Mouse (Mus musculus) ES-Bruce4 (cell line): ENCODE data around the gene Sec23ip.

ENCODE experiments used
- CTCF ChIP-seq: IDR thresholded peaks from one replicate; pipeline ENCODE4 v1.8.1; 2011; ENCODE audit warnings: low read depth, low read length
- POLR2A ChIP-seq: IDR thresholded peaks from one replicate; pipeline ENCODE4 v1.8.1; 2011; ENCODE audit warnings: low read length; ENCODE audit not compliant: insufficient read depth

DNA sequence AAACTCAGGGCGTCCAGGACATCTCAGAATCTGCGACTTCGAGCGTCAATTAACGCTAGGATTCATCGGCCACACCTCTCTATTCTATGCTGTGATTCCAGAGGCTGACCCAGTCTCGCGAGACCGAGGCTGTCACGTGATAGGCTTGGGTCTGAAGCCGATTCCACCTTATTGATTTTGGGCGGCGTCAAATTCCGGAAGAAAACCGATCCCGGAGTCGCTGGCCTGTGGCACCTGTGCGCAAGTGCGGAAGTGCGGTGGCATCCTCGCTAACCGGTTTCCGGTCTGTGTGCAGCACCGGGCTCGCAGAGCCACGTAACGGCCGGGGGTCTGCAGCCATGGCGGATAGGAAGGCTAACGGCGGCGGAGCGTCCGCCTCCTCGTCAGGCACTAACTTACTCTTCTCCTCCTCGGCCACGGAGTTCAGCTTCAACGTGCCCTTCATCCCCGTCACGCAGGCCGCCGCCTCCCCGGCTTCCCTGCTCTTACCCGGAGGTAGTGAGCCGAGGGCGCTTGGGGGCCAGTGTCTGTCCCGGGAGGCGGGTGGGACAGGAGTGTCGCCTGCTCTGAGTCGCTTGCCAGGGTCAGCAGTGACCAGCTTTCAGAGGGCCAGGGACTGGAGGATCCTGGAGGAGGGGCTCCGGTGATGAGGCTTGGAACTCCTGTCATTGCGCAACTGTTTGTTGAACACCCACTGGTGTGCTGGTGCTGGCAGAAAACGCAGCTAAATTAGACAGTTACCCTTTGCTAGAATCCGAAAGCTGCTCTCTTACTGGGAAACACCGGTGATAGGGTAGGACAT, at the start of gene Sec23ip:
- TF ChIP-seq CTCF (no peak), POLR2A (peak; percentile 38)
